Mouse (Mus musculus): ENCODE results near the gene Ptpn4. TPM values are rescaled to one million over a fixed set of nuclear protein-coding genes. Genes with fewer than 3 reads are reported as not detected.

Ptpn4 gene
- polyA plus RNA-seq, 1 experiment = 1.1 TPM

- no peak for TF ChIP-seq REST (IDR thresholded peaks at IDR 0.05; ENCODE audit: insufficient read depth, insufficient read length)
- no peak for TF ChIP-seq SRF (IDR thresholded peaks at IDR 0.05; ENCODE audit: control insufficient read depth, insufficient read length, low read depth)
- no peak for TF ChIP-seq USF1 (IDR thresholded peaks at IDR 0.05; ENCODE audit: low read depth)
- TF ChIP-seq POLR2AphosphoS2 (IDR thresholded peaks at IDR 0.05; ENCODE audit: insufficient read length, low read depth) = no peak
- no peak for TF ChIP-seq MYOG (IDR thresholded peaks at IDR 0.05; ENCODE audit: control insufficient read depth in 1 of 3, insufficient read depth in 1 of 3, insufficient read length in 2 of 3, low read depth in 2 of 3)
- no peak for TF ChIP-seq TCF12 (IDR thresholded peaks at IDR 0.05; ENCODE audit: insufficient read depth, poor library complexity, severe bottlenecking)
- TF ChIP-seq E2F4 (IDR thresholded peaks at IDR 0.05; ENCODE audit: insufficient read depth) = no peak
- no peak for TF ChIP-seq MAX (IDR thresholded peaks at IDR 0.05; ENCODE audit: low read depth)
- no peak for TF ChIP-seq TCF3 (IDR thresholded peaks at IDR 0.05; ENCODE audit: insufficient read length, low read depth)
- TF ChIP-seq MYOD1 (IDR thresholded peaks at IDR 0.05; ENCODE audit: control insufficient read depth in 1 of 3, insufficient read length in 2 of 3, low read depth in 2 of 3) = no peak
- TF ChIP-seq POLR2A (IDR thresholded peaks at IDR 0.05; ENCODE audit: insufficient read length, low read depth) = no peak
- no peak for TF ChIP-seq CEBPB (IDR thresholded peaks at IDR 0.05; ENCODE audit: insufficient read depth, poor library complexity, severe bottlenecking)
- Histone ChIP-seq H3ac (ENCODE audit: control insufficient read depth, insufficient read length) (no peak overlapping the region), H3K27me3 (ENCODE audit: control insufficient read depth, insufficient read depth, insufficient read length) (no peaks in the 10 kb centered on the region), H3K4me3 (no peak overlapping the region), H3K4me2 (ENCODE audit: low read depth) (no peak overlapping the region), H3K36me3 (ENCODE audit: control insufficient read depth, insufficient read depth) (no peaks in the 10 kb centered on the region), H3K79me2 (ENCODE audit: control insufficient read depth, insufficient read depth) (no peaks in the 10 kb centered on the region)
These were observed 40.1 kb upstream of the Ptpn4 start for GRCm38 (mm10) chr1:119877469-119877868.

- Histone ChIP-seq H3K36me3 (ENCODE audit: control insufficient read depth, insufficient read depth) (no peaks in the 10 kb centered on the region), H3K4me3 (no peak overlapping the region), H3K79me2 (ENCODE audit: control insufficient read depth, insufficient read depth) (no peaks in the 10 kb centered on the region), H3K27me3 (ENCODE audit: control insufficient read depth, insufficient read depth, insufficient read length) (no peaks in the 10 kb centered on the region), H3ac (ENCODE audit: control insufficient read depth, insufficient read length) (no peak overlapping the region), H3K4me2 (ENCODE audit: low read depth) (no peak overlapping the region)
- no peak for TF ChIP-seq CEBPB (IDR thresholded peaks at IDR 0.05; ENCODE audit: insufficient read depth, poor library complexity, severe bottlenecking)
- TF ChIP-seq POLR2AphosphoS2 (IDR thresholded peaks at IDR 0.05; ENCODE audit: insufficient read length, low read depth) = no peak
- TF ChIP-seq E2F4 (IDR thresholded peaks at IDR 0.05; ENCODE audit: insufficient read depth) = no peak
- no peak for TF ChIP-seq USF1 (IDR thresholded peaks at IDR 0.05; ENCODE audit: low read depth)
- TF ChIP-seq REST (IDR thresholded peaks at IDR 0.05; ENCODE audit: insufficient read depth, insufficient read length) = no peak
- TF ChIP-seq POLR2A (IDR thresholded peaks at IDR 0.05; ENCODE audit: insufficient read length, low read depth) = no peak
- TF ChIP-seq MAX (IDR thresholded peaks at IDR 0.05; ENCODE audit: low read depth) = no peak
- TF ChIP-seq MYOD1 (IDR thresholded peaks at IDR 0.05; ENCODE audit: control insufficient read depth in 1 of 3, insufficient read length in 2 of 3, low read depth in 2 of 3) = no peak
- TF ChIP-seq TCF12 (IDR thresholded peaks at IDR 0.05; ENCODE audit: insufficient read depth, poor library complexity, severe bottlenecking) = no peak
- no peak for TF ChIP-seq TCF3 (IDR thresholded peaks at IDR 0.05; ENCODE audit: insufficient read length, low read depth)
- TF ChIP-seq MYOG (IDR thresholded peaks at IDR 0.05; ENCODE audit: control insufficient read depth in 1 of 3, insufficient read depth in 1 of 3, insufficient read length in 2 of 3, low read depth in 2 of 3) = no peak
- TF ChIP-seq SRF (IDR thresholded peaks at IDR 0.05; ENCODE audit: control insufficient read depth, insufficient read length, low read depth) = no peak
These were observed 31.2 kb upstream of the Ptpn4 start for GRCm38 (mm10) chr1:119868395-119869161.

GRCm38 (mm10) chr1:119867300-119867699 lies 29.9 kb upstream of the Ptpn4 start:
- Histone ChIP-seq H3K36me3 (ENCODE audit: control insufficient read depth, insufficient read depth) (no peaks in the 10 kb centered on the region), H3K27me3 (ENCODE audit: control insufficient read depth, insufficient read depth, insufficient read length) (no peaks in the 10 kb centered on the region), H3K4me3 (no peak overlapping the region), H3ac (ENCODE audit: control insufficient read depth, insufficient read length) (no peak overlapping the region), H3K79me2 (ENCODE audit: control insufficient read depth, insufficient read depth) (no peaks in the 10 kb centered on the region), H3K4me2 (ENCODE audit: low read depth) (no peak overlapping the region)
- no peak for TF ChIP-seq MYOG (IDR thresholded peaks at IDR 0.05; ENCODE audit: control insufficient read depth in 1 of 3, insufficient read depth in 1 of 3, insufficient read length in 2 of 3, low read depth in 2 of 3)
- TF ChIP-seq E2F4 (IDR thresholded peaks at IDR 0.05; ENCODE audit: insufficient read depth) = no peak
- no peak for TF ChIP-seq MAX (IDR thresholded peaks at IDR 0.05; ENCODE audit: low read depth)
- no peak for TF ChIP-seq USF1 (IDR thresholded peaks at IDR 0.05; ENCODE audit: low read depth)
- no peak for TF ChIP-seq MYOD1 (IDR thresholded peaks at IDR 0.05; ENCODE audit: control insufficient read depth in 1 of 3, insufficient read length in 2 of 3, low read depth in 2 of 3)
- TF ChIP-seq POLR2A (IDR thresholded peaks at IDR 0.05; ENCODE audit: insufficient read length, low read depth) = no peak
- no peak for TF ChIP-seq TCF12 (IDR thresholded peaks at IDR 0.05; ENCODE audit: insufficient read depth, poor library complexity, severe bottlenecking)
- no peak for TF ChIP-seq POLR2AphosphoS2 (IDR thresholded peaks at IDR 0.05; ENCODE audit: insufficient read length, low read depth)
- TF ChIP-seq TCF3 (IDR thresholded peaks at IDR 0.05; ENCODE audit: insufficient read length, low read depth) = no peak
- no peak for TF ChIP-seq SRF (IDR thresholded peaks at IDR 0.05; ENCODE audit: control insufficient read depth, insufficient read length, low read depth)
- no peak for TF ChIP-seq REST (IDR thresholded peaks at IDR 0.05; ENCODE audit: insufficient read depth, insufficient read length)
- no peak for TF ChIP-seq CEBPB (IDR thresholded peaks at IDR 0.05; ENCODE audit: insufficient read depth, poor library complexity, severe bottlenecking)

GRCm38 (mm10) chr1:119865311-119865710 lies 27.9 kb upstream of the Ptpn4 start:
- Histone ChIP-seq H3K36me3 (ENCODE audit: control insufficient read depth, insufficient read depth) (no peaks in the 10 kb centered on the region), H3ac (ENCODE audit: control insufficient read depth, insufficient read length) (no peak overlapping the region), H3K27me3 (ENCODE audit: control insufficient read depth, insufficient read depth, insufficient read length) (no peaks in the 10 kb centered on the region), H3K79me2 (ENCODE audit: control insufficient read depth, insufficient read depth) (no peaks in the 10 kb centered on the region), H3K4me3 (no peak overlapping the region), H3K4me2 (ENCODE audit: low read depth) (no peak overlapping the region)
- TF ChIP-seq REST (IDR thresholded peaks at IDR 0.05; ENCODE audit: insufficient read depth, insufficient read length) = no peak
- TF ChIP-seq MYOG (IDR thresholded peaks at IDR 0.05; ENCODE audit: control insufficient read depth in 1 of 3, insufficient read depth in 1 of 3, insufficient read length in 2 of 3, low read depth in 2 of 3) = no peak
- no peak for TF ChIP-seq POLR2A (IDR thresholded peaks at IDR 0.05; ENCODE audit: insufficient read length, low read depth)
- TF ChIP-seq POLR2AphosphoS2 (IDR thresholded peaks at IDR 0.05; ENCODE audit: insufficient read length, low read depth) = no peak
- no peak for TF ChIP-seq E2F4 (IDR thresholded peaks at IDR 0.05; ENCODE audit: insufficient read depth)
- no peak for TF ChIP-seq MAX (IDR thresholded peaks at IDR 0.05; ENCODE audit: low read depth)
- TF ChIP-seq CEBPB (IDR thresholded peaks at IDR 0.05; ENCODE audit: insufficient read depth, poor library complexity, severe bottlenecking) = no peak
- TF ChIP-seq TCF3 (IDR thresholded peaks at IDR 0.05; ENCODE audit: insufficient read length, low read depth) = no peak

All from myocyte (in vitro differentiated cells).